Comparison of ENCODE assay signal across 10 mouse cellular contexts in genomic region chr8:122675596-122676420, GRCm38 (mm10). TPM values are rescaled to one million over a fixed set of nuclear protein-coding genes. Genes with fewer than 3 reads are reported as not detected.
DNase-seq lines count a peak whose midpoint lies in the region; ATAC-seq lines count a peak whose summit lies in the region.
"Had no signal": no experiment of that assay in that cellular context is flagged by ENCODE, and none has a peak within 500 bp of the region (broad histone marks: within the 10 kb centered on the region; RNA-seq: fewer than 3 reads in every experiment).

No protein-coding gene starts in this region.

- peaks cover 7% of the 10 kb centered on the region; the same call in 1 of the 2 replicates for H3K36me3 ChIP-seq in heart, embryonic 12.5 days
- H3K36me3 ChIP-seq in forebrain, embryonic 14.5 days (ENCODE audit: control insufficient read depth, insufficient read depth, low read length): 0 out of 2 replicates have a peak, but pooled peaks cover 5% of the 10 kb centered on the region
- H3K36me3 ChIP-seq in limb, embryonic 13.5 days: no peaks in the 10 kb centered on the region

- no peak for DNase-seq in heart, adult 9 months (ENCODE audit: low spot score in 2 of 2)
- peak; percentile 59 for DNase-seq in forebrain, embryonic 14.5 days (ENCODE audit: low spot score)
- no peak for DNase-seq in embryo, embryonic 11 days
- no peak for DNase-seq in adrenal gland, postnatal 25 days

- no peaks in the 10 kb centered on the region for H3K9me3 ChIP-seq in heart, embryonic 12.5 days (replicated peaks)
- no peaks in the 10 kb centered on the region for H3K9me3 ChIP-seq in forebrain, embryonic 14.5 days (replicated peaks; ENCODE audit: control insufficient read depth, low read length)
- no peaks in the 10 kb centered on the region for H3K9me3 ChIP-seq in limb, embryonic 13.5 days

- no peak overlapping the region for H3K27ac ChIP-seq in heart, embryonic 12.5 days (ENCODE audit: poor library complexity, severe bottlenecking)
- peak overlapping the region; percentile 82 for H3K27ac ChIP-seq in brown adipose tissue, adult 24 weeks (replicated peaks; ENCODE audit: low read depth, low read length)
- H3K27ac ChIP-seq in forebrain, embryonic 14.5 days (ENCODE audit: low read depth, low read length): peak overlapping the region; percentile 95
- H3K27ac ChIP-seq in limb, embryonic 13.5 days: no peak overlapping the region

- WGBS in heart, embryonic 12.5 days: 80% methylated on average over 17 of the region's 17 CpGs
- 66% methylated on average over 17 of the region's 17 CpGs for WGBS in forebrain, embryonic 14.5 days
- WGBS in limb, embryonic 13.5 days: 82% methylated on average over 17 of the region's 17 CpGs

- H3K9ac ChIP-seq in heart, embryonic 12.5 days: 0 out of 2 replicates have a peak overlapping the region, but pooled peaks have one; percentile 83
- H3K9ac ChIP-seq in forebrain, embryonic 14.5 days (ENCODE audit: low read length): peak overlapping the region; percentile 88
- H3K9ac ChIP-seq in limb, embryonic 13.5 days: no peak overlapping the region

- peak overlapping the region; percentile 73; the same call in 1 of the 2 replicates for H3K4me3 ChIP-seq in heart, embryonic 12.5 days
- H3K4me3 ChIP-seq in brown adipose tissue, adult 24 weeks (ENCODE audit: insufficient read depth, low read depth, low read length): peak overlapping the region; percentile 87
- peak overlapping the region; percentile 73 for H3K4me3 ChIP-seq in forebrain, embryonic 14.5 days (ENCODE audit: low read depth, low read length)
- no peak overlapping the region; the same call in 1 of the 2 replicates for H3K4me3 ChIP-seq in limb, embryonic 13.5 days

- ATAC-seq in heart, embryonic 12.5 days (ENCODE audit: insufficient number of reproducible peaks, low FRiP score): no peak
- ATAC-seq in forebrain, embryonic 14.5 days: no peak
- ATAC-seq in limb, embryonic 13.5 days (ENCODE audit: low FRiP score, low read depth): no peak
- ATAC-seq in activated CD4-positive, CD25-positive, alpha-beta regulatory T cell, adult 4 months: no peak

- peak overlapping the region; percentile 98 for H3K4me2 ChIP-seq in heart, embryonic 12.5 days
- H3K4me2 ChIP-seq in forebrain, embryonic 14.5 days (ENCODE audit: low read length): peak overlapping the region; percentile 85
- peak overlapping the region; percentile 97 for H3K4me2 ChIP-seq in limb, embryonic 13.5 days (replicated peaks)

- H3K27me3 ChIP-seq in heart, embryonic 12.5 days (replicated peaks): peaks cover 90% of the 10 kb centered on the region
- H3K27me3 ChIP-seq in forebrain, embryonic 14.5 days (replicated peaks; ENCODE audit: control insufficient read depth, insufficient read depth, low read length): peaks cover 19% of the 10 kb centered on the region
- H3K27me3 ChIP-seq in limb, embryonic 13.5 days: peaks cover 60% of the 10 kb centered on the region

- peaks cover 36% of the 10 kb centered on the region for H3K4me1 ChIP-seq in heart, embryonic 12.5 days (replicated peaks)
- peaks cover 22% of the 10 kb centered on the region for H3K4me1 ChIP-seq in brown adipose tissue, adult 24 weeks (ENCODE audit: control insufficient read depth, insufficient read depth, insufficient read length, low read length)
- H3K4me1 ChIP-seq in forebrain, embryonic 14.5 days (ENCODE audit: control insufficient read depth, insufficient read depth, low read length): peaks cover 30% of the 10 kb centered on the region
- peaks cover 55% of the 10 kb centered on the region for H3K4me1 ChIP-seq in limb, embryonic 13.5 days

RNA-seq across cellular contexts. Expression of gene Cbfa2t3, which starts 23.1 kb away (rescaled TPM):
- 6.2 TPM in 2 replicates for polyA plus RNA-seq in heart, embryonic 12.5 days (2016; fragmentation: Nextera tagmentation; extraction: Ambion mirVana)
- polyA plus RNA-seq in brown adipose tissue, adult 24 weeks (2012; ENCODE audit: insufficient read depth, insufficient read length, missing spikeins): 10.1 and 22.7 TPM in 2 replicates
- polyA plus RNA-seq in forebrain, embryonic 14.5 days (2014; fragmentation: Nextera tagmentation; extraction: Ambion mirVana): 10.4 and 11.5 TPM in 2 replicates
- 4.3 and 4.8 TPM in 2 replicates for polyA plus RNA-seq in limb, embryonic 13.5 days (2015; fragmentation: Nextera tagmentation; extraction: Ambion mirVana)
- under 1 TPM; 0.08 to 0.28 TPM for polyA plus RNA-seq in activated CD4-positive, CD25-positive, alpha-beta regulatory T cell, adult 4 months (2017; shearing (Covaris generic))
- 12.2 and 14.1 TPM in 2 replicates for total RNA-seq in adrenal gland, postnatal 25 days (2021)

RNA-seq across cellular contexts. Expression of gene Pabpn1l, which starts 53.3 kb away (rescaled TPM):
- not detected in 2 replicates for polyA plus RNA-seq in heart, embryonic 12.5 days (2016; fragmentation: Nextera tagmentation; extraction: Ambion mirVana)
- not detected in 2 replicates for polyA plus RNA-seq in brown adipose tissue, adult 24 weeks (2012; ENCODE audit: insufficient read depth, insufficient read length, missing spikeins)
- not detected in 2 replicates for polyA plus RNA-seq in forebrain, embryonic 14.5 days (2014; fragmentation: Nextera tagmentation; extraction: Ambion mirVana)
- not detected in 2 replicates for polyA plus RNA-seq in limb, embryonic 13.5 days (2015; fragmentation: Nextera tagmentation; extraction: Ambion mirVana)
- polyA plus RNA-seq in activated CD4-positive, CD25-positive, alpha-beta regulatory T cell, adult 4 months (2017; shearing (Covaris generic)): not detected
- not detected in 2 replicates for total RNA-seq in adrenal gland, postnatal 25 days (2021)
- total RNA-seq: left cerebral cortex, postnatal 14 days had no signal
- polyA plus RNA-seq: urinary bladder, adult 2 months had no signal

Comparison
In these comparisons a context has a peak if more than half of its experiments do, and no peak if none do; other contexts are left out.
1. H3K27ac ChIP-seq: peak in brown adipose tissue, adult 24 weeks (single experiment) and forebrain, embryonic 14.5 days (single experiment); none in heart, embryonic 12.5 days (single experiment) and limb, embryonic 13.5 days (single experiment).
2. Peak in every context shown above with its lines, with median percentiles within 50 percentile points of each other: H3K4me2 ChIP-seq.